Mouse (Mus musculus) heart, adult 2 months (tissue): Measurements from ENCODE around the gene Gm9887. TPM values are rescaled to one million over a fixed set of nuclear protein-coding genes. Genes with fewer than 3 reads are reported as not detected.
"Not testable (repeated sequence)": the region's sequence is repeated elsewhere in the genome, so short reads cannot be mapped to it uniquely, and the experiment has no call there.

Experiments used
- DNase-seq, 2 experiments: peaks; one replicate each; pipeline ENCODE4 v3.0.0; 2021
- H3K27ac ChIP-seq: fragments of 200-600 bp; 2 replicates; pipeline ENCODE4 v1.8.1; 2022
- H3K27me3 ChIP-seq: fragments of 200-500 bp; 2 replicates; pipeline ENCODE4 v1.6.1; 2012; ENCODE audit warnings: mild to moderate bottlenecking, low read length, inconsistent platforms, mixed read lengths; ENCODE audit not compliant: control insufficient read depth, insufficient read depth
- H3K36me3 ChIP-seq: fragments of 200-500 bp; 2 replicates; pipeline ENCODE4 v1.6.1; 2012; ENCODE audit warnings: low read length, inconsistent platforms; ENCODE audit not compliant: control insufficient read depth, insufficient read depth
- H3K4me1 ChIP-seq: fragments of 200-500 bp; 2 replicates; pipeline ENCODE4 v1.6.1; 2011; ENCODE audit warnings: low read length; ENCODE audit not compliant: control insufficient read depth, insufficient read depth
- H3K4me3 ChIP-seq: fragments of 200-600 bp; 2 replicates; pipeline ENCODE4 v1.8.1; 2022
- H3K79me2 ChIP-seq: fragments of 200-500 bp; replicated peaks from 2 replicates; pipeline ENCODE4 v1.6.1; 2012; ENCODE audit warnings: mild to moderate bottlenecking, inconsistent platforms, low read length, moderate library complexity, mixed read lengths; ENCODE audit not compliant: control insufficient read depth, insufficient read depth
- H3K9ac ChIP-seq: fragments of 200-500 bp; 2 replicates; pipeline ENCODE4 v1.6.1; 2012; ENCODE audit warnings: low read depth, mild to moderate bottlenecking, control low read depth, inconsistent platforms, low read length, mixed read lengths
- CTCF ChIP-seq: fragments of 200-600 bp; IDR thresholded peaks from 2 replicates; pipeline ENCODE4 v1.8.1; 2022; ENCODE audit warnings: antibody characterized with exemption, mild to moderate bottlenecking, moderate library complexity
- EP300 ChIP-seq: fragments of 200-500 bp; IDR thresholded peaks from 2 replicates; pipeline ENCODE4 v1.6.1; 2011; ENCODE audit warnings: low read depth, low read length, control low read depth; ENCODE audit not compliant: insufficient read depth
- POLR2A ChIP-seq: fragments of 200-500 bp; IDR thresholded peaks from 2 replicates; pipeline ENCODE4 v1.6.1; 2011; ENCODE audit warnings: mild to moderate bottlenecking, low read depth, low read length, control low read depth; ENCODE audit not compliant: insufficient read depth
- WGBS: fragments of 180-500 bp; shearing (Covaris S2); methylation state at CpG from one replicate; pipeline ENCODE4 v1.1.7; 2018; 5-methylcytosine and 5-hydroxymethylcytosine counted together
- intact Hi-C: fragments of 180-260 bp; cut with DNase I; formaldehyde crosslinking; loops from one replicate; pipeline ENCODE4 v1.15.1; 2025
- polyA plus RNA-seq: library from polyadenylated mRNA; depleted of rRNA; stranded (reverse); fragments of >200 nt; gene quantifications from 2 replicates; pipeline ENCODE4 v1.2.3, GENCODE M21; 2012
- total RNA-seq, 2 experiments: library from RNA; stranded (reverse); gene quantifications; 2 replicates each; pipeline ENCODE4 v1.2.3; 2021

Gene Gm9887
- total and polyA plus RNA-seq, 3 experiments: 0.39 to 0.84 (median 0.80) TPM

DNA sequence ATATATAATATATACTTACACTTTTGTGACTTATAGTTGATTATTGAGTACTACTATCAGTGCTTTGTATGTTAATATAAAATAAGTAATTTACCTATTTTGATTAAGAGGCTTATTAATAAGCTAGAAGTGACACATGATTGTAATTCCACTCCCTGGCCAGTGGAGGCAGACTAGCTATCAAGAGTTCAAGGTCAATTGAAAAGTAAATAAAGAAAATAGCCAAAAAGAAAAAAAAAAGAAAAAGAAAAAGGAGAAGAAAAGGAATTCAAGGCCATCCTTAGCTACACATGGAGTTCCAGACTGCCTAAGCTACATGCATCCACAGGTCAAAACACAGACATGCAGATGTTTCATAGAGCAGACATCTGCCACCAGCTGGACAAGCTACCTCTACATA is 5.8 kb downstream of the Gm9887 start:
- Histone ChIP-seq H3K36me3 (no peaks in the 10 kb centered on the region), H3K27me3 (no peaks in the 10 kb centered on the region), H3K4me3 (no peak overlapping the region), H3K4me1 (peaks cover 3% of the 10 kb centered on the region), H3K79me2 (no peaks in the 10 kb centered on the region), H3K27ac (no peak overlapping the region), H3K9ac (no peak overlapping the region)
- TF ChIP-seq EP300 (no peak), POLR2A (no peak), CTCF (peak; percentile 76)
- no peak for DNase-seq
- intact Hi-C loops: loop anchor here (10.0 kb wide), 1 partner anchor 528 kb away; the partner anchor contains the start of genes Atl1 and Map4k5

DNA sequence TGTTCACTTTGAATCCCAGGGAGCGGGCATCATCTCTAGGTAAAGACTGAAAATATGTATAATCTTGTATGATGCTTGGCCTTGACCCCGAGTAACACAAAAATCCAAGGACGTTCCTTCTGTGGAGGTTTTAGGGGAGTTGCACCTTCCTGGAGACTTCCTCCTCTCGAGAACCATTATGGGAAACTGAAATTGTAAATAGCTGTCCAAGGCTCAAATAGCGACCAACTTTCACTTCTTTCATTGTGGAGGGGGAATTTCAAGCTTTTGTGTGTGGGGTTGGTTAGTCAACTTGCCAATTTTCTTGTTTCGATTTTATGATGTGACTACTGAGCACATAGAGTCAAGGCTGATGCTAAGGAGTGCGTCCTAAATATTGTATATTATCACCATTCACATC is 6.5 kb downstream of the Gm9887 start:
- DNase-seq: no peak
- H3K4me1 ChIP-seq: peaks cover 3% of the 10 kb centered on the region
- intact Hi-C loops: loop anchor here (2.0 to 10.0 kb wide), 2 partner anchors 209 to 529 kb away; partner anchors contain the start of genes Atl1 and Map4k5
- H3K9ac ChIP-seq: no peak overlapping the region
- TF ChIP-seq CTCF (no peak), EP300 (no peak), POLR2A (no peak)
- no peaks in the 10 kb centered on the region for H3K79me2 ChIP-seq
- no peak overlapping the region for H3K27ac ChIP-seq
- WGBS: 82% methylated on average over 7 of the region's 7 CpGs
- H3K4me3 ChIP-seq: no peak overlapping the region
- H3K36me3 ChIP-seq: no peaks in the 10 kb centered on the region
- no peaks in the 10 kb centered on the region for H3K27me3 ChIP-seq

DNA sequence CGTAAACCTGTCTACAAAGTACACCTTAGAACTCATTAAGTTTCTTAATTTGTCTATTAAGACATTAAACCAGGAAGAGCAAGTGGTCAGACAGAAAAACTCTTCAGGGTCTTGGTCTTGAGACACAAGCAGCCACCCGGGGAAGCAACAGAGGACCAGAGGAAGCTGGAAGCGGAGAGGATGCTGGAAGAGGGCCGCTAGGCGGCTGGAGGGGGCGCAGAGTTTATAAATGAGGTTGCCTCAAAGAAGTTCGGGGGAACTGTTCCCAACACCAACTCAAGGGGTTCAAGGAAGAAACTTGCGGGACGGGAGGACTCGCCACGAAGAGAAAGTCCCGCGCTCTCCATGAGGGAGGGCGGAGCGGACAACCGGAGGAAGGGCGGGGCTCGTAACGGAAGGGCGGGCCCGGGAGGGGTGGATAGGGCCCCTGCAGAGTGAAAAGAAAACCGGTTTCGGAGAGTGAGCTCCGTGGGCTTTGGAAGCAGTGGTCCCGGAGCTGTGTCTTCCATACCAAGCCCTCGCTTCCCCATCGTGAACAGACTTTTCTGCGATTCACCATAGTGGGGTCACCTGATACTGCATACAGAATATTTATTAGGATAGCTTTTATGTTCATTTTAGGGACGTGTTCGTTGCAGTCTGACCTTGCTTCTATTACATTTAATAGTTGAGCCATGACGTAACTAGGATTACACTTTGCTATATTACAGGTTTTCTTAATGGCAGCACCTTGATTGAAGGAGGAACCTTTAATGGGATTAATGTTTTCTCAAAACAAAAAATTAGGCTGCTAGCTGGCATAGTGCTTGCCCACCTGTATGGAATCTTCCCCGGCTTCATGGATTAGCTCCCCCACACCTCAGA is 8.1 kb downstream of the Gm9887 start:
- TF ChIP-seq EP300 (peak; percentile 54; the same call in 1 of the 2 replicates), POLR2A (peak; percentile 98), CTCF (peak; percentile 51)
- 4% methylated on average over 31 of the region's 32 CpGs for WGBS
- intact Hi-C loops: loop anchor here (2.0 to 10.0 kb wide), 4 partner anchors 137 to 531 kb away; partner anchors contain the start of genes Atl1, Map4k5 and Sos2

DNA sequence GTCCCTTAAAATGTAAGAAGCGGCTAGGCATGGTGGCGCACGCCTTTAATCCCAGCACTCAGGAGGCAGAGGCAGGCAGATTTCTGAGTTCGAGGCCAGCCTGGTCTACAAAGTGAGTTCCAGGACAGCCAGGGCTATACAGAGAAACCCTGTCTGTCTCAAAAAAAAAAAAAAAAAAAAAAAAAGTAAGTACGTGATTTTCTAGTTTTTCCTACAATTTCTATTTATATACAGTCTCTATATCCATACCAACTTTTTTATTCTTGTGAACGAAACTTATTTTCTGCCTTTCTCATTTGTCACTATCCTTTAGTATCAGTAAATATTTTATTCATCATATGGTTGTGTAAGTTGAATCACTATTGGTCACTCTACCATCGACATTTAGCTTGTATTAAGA is 9.1 kb downstream of the Gm9887 start:
- H3K36me3 ChIP-seq, H3K27me3 ChIP-seq, H3K4me3 ChIP-seq, H3K79me2 ChIP-seq, H3K27ac ChIP-seq, H3K4me1 ChIP-seq, DNase-seq, H3K9ac ChIP-seq: not testable (repeated sequence)
- intact Hi-C loops: loop anchor here (2.0 to 10.0 kb wide), 3 partner anchors 138 to 532 kb away; partner anchors contain the start of genes Atl1, Map4k5 and Sos2
- WGBS: 98% methylated on average over 7 of the region's 7 CpGs

More for the DNA sequence above, 8.1 kb downstream of the Gm9887 start:
- Histone ChIP-seq H3K79me2 (no peaks in the 10 kb centered on the region), H3K36me3 (no peaks in the 10 kb centered on the region), H3K27ac (peak overlapping the region; percentile 92), H3K4me3 (peak overlapping the region; percentile 59), H3K4me1 (peaks cover 3% of the 10 kb centered on the region), H3K9ac (peak overlapping the region; percentile 86), H3K27me3 (no peaks in the 10 kb centered on the region)
- peak; percentile 88 for DNase-seq

DNA sequence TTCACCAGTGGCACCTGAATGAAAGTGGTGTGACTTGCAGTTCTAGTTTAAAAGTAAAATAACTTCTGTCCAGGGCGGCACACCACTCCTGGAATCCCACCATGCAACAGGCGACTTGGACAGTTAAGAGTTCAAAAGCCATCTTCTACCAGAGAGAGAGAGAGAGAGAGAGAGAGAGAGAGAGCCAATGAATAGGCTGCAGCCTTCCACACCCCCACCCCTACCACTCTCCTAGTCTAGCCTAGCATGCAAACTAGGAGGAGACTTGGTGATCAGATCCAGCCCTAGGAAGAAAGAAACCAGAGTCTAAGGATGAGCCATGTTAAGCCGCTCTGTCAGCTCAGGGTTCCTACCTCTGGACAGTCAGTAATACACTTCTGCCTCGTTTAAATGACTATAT is 9.9 kb downstream of the Gm9887 start:
- no peaks in the 10 kb centered on the region for H3K79me2 ChIP-seq
- no peak for DNase-seq
- no peaks in the 10 kb centered on the region for H3K27me3 ChIP-seq
- WGBS: 59% methylated on average over 4 of the region's 4 CpGs
- no peak overlapping the region for H3K9ac ChIP-seq
- peak overlapping the region; percentile 64 for H3K4me3 ChIP-seq
- TF ChIP-seq EP300: no peak
- TF ChIP-seq POLR2A: no peak
- TF ChIP-seq CTCF: no peak
- H3K36me3 ChIP-seq: no peaks in the 10 kb centered on the region
- H3K27ac ChIP-seq: peak overlapping the region; percentile 91
- intact Hi-C loops: loop anchor here (2.0 to 10.0 kb wide), 3 partner anchors 138 to 532 kb away; partner anchors contain the start of genes Atl1, Map4k5 and Sos2
- H3K4me1 ChIP-seq: peaks cover 3% of the 10 kb centered on the region

DNA sequence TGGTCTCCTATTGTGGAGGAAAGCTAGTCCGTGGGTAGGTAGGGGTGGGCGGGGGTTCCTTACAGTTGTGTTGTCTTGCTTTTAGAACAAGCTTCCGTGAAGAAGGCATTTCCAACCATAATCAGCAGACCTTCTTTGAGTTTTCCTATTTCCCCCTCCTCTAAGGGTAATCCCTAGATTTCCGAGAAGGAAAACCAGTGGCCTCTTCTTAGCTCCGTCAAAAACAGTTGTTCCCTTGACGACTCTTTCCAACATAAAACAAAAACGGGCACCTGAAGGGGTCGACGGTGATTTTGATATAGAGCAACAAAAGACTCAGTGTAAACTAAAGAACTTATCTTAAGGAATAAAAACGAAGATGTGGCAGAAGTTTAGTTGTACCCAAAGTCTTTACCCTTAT is 10.3 kb downstream of the Gm9887 start:
- H3K27ac ChIP-seq: peak overlapping the region; percentile 91
- H3K36me3 ChIP-seq: no peaks in the 10 kb centered on the region
- H3K79me2 ChIP-seq: no peaks in the 10 kb centered on the region
- 6% methylated on average over 10 of the region's 10 CpGs for WGBS
- H3K27me3 ChIP-seq: no peaks in the 10 kb centered on the region
- peaks cover 3% of the 10 kb centered on the region for H3K4me1 ChIP-seq
- peak overlapping the region; percentile 77 for H3K9ac ChIP-seq
- no peak for DNase-seq
- intact Hi-C loops: loop anchor here (2.0 to 10.0 kb wide), 3 partner anchors 139 to 533 kb away; partner anchors contain the start of genes Atl1, Map4k5 and Sos2
- TF ChIP-seq POLR2A (no peak), EP300 (no peak), CTCF (no peak)
- peak overlapping the region; percentile 64 for H3K4me3 ChIP-seq
